Mouse (Mus musculus) urinary bladder, adult 2 months (tissue): ENCODE results near the gene Hoxa1. TPM values are rescaled to one million over a fixed set of nuclear protein-coding genes. Genes with fewer than 3 reads are reported as not detected.

Experiments
- DNase-seq: peaks from one replicate; pipeline ENCODE4 v3.0.0; 2022; ENCODE audit warnings: low spot score
- polyA plus RNA-seq: library from polyadenylated mRNA; depleted of rRNA; stranded (reverse); fragments of >200 nt; gene quantifications from 2 replicates; pipeline ENCODE4 v1.2.3, GENCODE M21; 2012

Hoxa1 gene
- polyA plus RNA-seq, 1 experiment: 0.73 TPM

- DNase-seq: no peak
Measured at GRCm38 (mm10) chr6:52171331-52171730, 13.2 kb upstream of the Hoxa1 start.

DNA sequence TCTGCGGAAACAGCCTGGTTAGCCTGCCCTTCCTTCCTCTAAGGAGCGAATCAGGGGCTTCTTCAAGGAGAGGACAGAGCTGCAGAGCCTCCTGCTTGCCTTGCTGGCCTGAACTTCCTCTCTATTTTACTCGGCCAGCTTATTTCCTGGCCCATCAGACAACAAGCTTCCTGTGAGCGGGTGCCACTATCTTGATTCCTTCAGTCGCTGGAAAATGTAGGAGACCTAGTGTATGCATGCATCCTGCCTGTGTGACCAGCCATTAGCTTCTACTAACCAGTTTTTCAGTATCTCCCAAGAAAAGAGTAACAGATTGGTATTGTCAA is 12.7 kb upstream of the Hoxa1 start:
- DNase-seq: no peak

DNA sequence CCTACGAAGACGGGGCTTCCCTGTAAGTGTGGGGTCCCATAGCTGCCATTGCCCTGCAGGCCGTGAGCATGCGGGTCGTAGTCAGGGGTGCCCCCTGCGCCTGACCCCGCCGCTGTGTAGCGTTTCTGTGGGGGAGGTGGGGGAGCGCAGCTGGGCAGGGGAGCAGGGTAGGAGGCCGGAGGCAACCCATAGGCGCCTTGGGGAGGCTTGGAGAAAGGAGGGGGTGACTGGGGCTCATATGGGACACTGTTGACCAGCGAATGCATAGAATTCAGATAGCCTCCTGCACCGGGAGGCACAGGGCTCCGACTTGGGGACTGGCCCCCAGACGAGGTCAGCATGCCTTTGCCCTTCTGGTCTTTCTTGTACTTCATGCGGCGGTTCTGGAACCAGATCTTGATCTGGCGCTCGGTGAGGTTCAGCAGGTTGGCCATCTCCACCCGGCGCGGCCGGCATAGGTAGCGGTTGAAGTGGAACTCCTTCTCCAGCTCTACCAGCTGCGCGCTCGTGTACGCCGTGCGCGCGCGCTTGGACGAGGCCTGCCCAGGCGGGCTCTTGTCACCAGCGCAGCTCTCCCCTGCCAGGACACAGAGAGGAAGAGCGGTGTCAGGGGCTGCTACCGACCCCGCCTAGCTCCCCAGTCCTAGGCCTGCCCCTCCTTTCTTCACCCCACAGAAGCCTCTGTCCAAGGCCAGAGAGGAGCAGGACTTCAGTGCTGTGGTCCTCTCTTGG is 12.2 kb upstream of the Hoxa1 start:
- no peak for DNase-seq

- no peak for DNase-seq
Measured at GRCm38 (mm10) chr6:52169499-52170165, 11.5 kb upstream of the Hoxa1 start.

GRCm38 (mm10) chr6:52168191-52169055 is 10.3 kb upstream of the Hoxa1 start:
- no peak for DNase-seq

DNA sequence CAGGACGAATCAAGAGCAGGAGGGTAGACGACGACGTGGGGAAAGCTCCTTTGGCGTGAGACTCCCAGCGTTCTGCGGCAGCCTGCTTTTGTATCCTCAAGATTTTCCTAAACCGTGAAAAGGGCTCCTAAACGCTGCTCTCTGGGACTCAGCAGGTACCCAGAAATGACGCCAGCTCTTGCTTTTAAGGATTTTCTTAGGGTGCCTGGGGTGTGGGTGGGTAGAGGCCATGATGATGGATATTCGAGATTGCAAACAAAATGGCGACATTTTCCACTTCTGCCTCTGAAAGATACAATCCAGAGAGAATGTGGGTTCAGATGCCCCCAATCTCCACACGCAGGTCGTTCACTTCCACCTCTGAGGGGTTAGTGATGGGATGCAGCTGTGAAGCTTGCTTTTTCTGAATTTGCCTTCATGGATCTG is 9.6 kb upstream of the Hoxa1 start:
- no peak for DNase-seq

DNA sequence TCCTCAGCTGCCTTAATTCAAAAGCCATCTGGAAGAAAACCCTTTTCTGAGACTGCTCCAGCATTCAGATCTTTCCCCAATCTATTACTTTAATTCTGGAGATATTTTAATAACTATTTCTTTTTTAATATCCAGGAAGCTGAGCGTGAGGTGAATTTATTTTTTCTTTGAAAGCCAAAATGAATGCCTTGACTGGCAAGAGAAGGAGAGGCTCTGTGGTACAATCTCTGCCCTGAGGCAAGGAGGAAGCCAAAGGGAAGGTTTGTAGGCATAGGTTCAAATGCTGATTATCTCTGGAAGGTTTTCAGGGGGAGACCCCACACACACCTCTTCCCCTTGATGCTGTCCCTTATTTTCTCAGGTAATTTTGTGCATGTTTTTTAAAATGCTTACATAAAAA is 9.1 kb upstream of the Hoxa1 start:
- no peak for DNase-seq

GRCm38 (mm10) chr6:52166431-52167077 is 8.4 kb upstream of the Hoxa1 start:
- no peak for DNase-seq

DNA sequence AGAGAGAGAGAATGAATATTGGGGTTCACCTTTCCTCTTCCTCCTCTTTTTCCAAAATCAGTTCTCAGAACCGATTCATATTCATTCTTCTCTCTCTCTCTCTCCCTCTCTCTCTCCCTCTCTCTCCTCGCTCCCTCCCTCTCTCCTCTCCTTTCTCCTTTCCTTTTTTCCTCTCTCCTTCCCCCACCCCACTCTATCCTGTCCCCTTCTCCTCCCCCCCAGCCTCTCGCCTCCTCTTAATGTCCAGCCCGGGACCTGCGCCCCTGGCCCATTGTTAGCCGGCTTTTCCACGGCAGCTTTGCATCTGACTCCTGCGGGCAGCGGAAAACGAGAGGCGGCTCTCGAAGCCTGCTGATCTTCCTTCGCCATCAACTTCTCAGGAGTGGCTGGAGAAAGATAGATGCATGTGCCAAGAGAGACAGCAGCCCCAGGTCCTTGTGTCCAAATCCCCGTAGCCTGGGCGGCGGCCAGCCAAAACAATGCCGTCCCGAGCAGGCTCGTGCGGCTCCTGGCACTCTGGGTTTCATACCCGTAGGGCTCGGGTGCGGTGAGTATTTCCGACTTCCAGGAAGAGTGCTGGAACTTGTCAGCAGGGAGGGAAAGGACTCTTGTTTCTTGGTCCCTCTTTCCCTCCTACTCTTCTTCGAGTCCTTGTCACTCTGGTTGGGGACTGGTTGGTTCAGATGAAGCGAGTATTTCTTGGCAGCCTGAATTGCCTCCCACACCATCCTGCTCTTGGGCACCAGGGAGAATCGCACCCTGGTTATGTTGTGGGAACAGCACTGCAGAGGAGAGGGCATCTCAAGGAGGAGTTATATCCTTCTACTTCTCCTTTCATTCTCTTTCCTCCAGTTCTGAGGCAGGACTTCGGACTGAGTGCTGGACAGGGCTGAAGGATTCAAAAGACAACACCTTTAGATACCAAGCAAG is 7.6 kb upstream of the Hoxa1 start:
- DNase-seq: no peak

DNA sequence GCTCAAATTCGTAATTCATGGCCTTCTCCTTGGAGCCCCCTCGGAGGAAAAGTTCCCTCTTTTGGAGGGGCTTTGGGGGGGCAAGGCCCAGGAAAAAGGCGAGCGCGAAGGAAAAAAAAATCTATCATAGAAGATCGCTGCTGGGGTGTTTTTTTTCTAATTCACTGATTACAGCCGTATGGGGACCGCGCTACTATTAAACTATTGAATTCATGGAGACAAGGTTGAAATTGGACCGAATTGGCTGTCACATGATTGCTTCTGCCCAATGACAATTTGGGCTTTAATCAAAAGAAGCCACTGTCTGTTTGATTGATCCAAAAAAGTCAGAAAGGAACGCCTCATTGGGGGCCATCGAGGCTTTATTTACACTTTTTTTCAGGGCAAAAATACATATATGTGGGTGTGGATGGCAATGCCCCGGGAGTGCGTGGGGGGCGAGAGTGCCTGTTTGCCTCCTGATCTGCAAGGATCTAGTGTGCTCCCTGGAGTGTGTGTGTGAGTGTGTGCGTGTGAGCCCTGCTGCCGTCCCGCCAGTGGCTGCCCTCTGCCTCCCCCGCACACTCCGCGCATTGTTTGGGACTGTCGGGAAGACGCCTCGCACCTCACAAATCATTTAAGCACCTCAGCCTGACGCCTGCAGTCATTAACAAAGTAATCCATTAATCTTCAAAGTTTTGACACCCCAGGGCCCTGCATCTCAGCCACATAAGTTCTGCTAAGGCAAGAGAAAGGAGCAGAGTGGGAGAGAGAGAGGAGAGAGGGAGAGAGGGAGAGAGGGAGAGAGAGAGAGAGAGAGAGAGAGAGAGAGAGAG is 6.7 kb upstream of the Hoxa1 start, which contains the start of gene Hoxa2:
TSS of gene Hoxa2 (minus strand) at position 206 of the 815 bp plus-strand sequence.
- no peak for DNase-seq

DNA sequence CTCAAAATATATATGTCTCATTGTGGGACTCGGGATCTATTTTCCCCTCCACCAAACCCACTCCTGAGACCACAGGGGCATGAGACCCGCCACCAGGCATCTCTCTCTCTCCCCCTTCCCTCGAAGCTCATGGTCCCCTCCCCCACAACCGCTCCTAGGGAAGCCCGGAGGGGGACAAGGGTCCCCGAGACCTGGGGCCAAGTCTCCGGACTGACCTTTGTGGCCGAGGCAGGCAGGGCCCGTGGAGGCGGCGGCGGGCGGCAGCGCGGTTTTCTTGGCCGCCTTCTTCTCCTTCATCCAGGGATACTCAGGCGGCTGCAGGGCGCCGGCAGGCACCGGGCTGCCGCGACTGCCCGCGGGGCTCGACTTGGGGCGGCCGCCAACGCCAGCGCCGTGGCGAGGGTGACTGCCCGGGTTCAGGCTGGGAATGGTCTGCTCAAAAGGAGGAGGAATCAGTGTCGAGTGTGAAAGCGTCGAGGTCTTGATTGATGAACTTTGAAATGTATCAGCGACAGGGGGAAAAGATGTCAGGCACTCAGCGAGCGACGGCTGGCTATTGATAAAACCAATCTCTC is 6.0 kb upstream of the Hoxa1 start:
- no peak for DNase-seq

DNA sequence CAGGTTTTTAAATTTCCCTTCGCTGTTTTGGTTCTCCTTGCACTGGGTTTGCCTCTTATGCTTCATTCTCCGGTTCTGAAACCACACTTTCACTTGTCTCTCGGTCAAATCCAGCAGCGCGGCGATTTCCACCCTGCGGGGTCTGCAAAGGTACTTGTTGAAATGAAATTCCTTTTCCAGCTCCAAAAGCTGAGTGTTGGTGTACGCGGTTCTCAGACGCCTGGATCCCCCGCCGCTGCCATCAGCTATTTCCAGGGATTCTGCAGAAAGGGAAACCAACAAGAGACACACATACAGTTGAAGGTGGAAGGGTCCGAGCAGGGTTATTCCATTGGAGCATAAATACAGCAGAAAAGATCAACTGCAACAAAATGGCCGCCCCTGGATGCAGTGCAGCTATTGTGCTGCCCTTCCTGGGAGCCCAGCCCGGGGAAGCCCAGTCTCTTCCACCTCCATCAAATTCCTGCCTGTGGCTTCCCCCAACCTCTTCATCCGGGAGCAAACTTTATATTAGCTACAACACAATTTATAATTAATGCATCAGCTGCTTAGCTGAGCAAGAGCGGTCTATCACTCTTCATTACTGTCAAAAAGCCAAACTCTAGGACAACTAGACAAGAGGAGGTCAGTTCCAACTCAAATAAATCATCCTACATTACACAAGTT is 5.4 kb upstream of the Hoxa1 start:
- no peak for DNase-seq

GRCm38 (mm10) chr6:52162611-52163365 is 4.7 kb upstream of the Hoxa1 start:
- no peak for DNase-seq

DNA sequence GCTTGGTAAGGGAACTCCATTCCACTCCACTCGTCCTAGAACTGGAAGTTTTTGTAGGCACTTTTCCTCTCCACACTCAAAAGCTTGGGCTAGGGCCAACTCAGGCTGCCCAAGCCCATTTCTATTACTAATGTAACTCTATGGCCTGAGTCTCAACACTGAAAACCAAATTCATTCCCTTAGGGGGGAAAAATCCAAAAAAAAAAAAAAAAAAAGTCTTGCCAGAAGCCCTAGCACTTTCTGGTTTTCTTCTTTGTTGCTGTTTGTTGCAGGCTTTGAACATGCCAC is 3.9 kb upstream of the Hoxa1 start:
- no peak for DNase-seq

DNA sequence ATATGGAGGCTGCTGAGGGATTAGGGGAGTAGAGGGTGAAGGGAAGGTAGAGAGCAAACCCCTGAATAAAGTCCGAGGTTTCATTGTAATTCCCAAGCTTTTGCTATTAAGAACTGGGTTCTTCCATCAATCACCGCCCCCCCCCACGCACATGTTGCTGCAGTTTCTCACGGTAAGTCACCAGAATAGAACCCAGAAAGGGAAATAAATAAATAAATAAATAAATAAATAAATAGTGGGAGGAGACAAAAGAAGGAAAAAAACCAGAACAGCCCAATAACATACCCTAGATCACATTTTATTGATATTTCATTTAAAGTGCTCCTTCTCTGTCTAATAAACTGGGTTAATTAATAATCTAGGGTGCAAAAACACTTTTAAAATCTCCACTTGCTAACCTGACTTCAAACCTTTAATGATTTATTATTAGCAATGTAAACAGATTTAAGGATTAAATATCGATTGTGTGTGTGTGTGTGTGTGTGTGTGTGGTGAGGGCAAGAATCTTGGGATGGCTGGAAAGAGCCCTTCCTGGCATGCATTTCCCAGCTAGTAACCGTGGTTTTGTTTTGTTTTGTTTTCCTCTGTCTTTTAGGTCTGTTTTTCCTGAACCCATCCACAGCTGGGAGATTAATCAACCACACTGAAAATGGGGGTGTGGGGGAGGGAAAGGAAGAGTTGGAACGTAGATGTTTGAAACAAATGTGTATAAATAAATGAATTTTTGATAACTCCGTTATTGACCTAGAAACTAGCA is 3.4 kb upstream of the Hoxa1 start:
- no peak for DNase-seq

DNA sequence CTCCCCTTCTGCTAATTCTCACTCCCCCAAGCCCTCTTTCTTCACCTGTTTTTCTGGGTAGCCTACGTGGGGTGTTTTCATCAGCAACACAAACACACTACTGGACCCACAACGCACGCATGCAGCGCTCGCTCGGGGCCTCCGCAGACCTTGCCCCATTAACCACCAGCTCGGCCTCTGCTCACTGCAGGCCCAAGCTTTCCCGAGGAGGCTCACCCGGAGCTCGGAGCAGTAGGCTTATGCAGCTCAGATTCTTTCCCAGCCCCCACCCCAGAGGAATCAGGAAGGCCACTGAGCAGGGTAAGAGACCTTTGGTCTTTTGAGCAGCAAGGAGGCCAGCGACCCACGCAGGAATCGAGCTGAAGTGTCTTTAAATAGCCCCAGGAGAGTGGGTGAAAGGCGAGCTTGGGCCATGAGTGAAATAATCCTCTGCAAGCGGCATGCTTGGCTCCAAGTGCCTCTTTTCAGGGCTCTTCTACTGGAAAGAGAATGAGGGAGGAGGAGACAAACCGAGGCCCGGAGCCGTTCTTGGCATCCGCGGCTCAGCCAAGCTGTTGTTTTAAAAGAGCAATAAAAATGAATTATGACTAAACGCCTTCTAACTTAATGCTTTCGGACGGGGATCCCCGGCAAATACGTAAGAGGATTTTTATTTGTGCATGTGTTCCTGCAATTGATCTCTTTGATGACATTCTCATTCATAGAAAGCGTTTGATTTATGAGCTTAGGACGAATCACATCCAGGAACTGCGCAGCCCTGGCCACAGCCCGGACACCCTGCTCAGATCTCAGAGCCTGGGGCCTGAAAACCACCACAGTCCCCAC is 2.6 kb upstream of the Hoxa1 start:
- DNase-seq: no peak

- DNase-seq: no peak
Measured at GRCm38 (mm10) chr6:52159979-52160378, 1.9 kb upstream of the Hoxa1 start.
